Mouse (Mus musculus) limb, embryonic 14.5 days (tissue): Measurements from ENCODE around the gene Gtpbp1. TPM values are rescaled to one million over a fixed set of nuclear protein-coding genes. Genes with fewer than 3 reads are reported as not detected.

Experiments used
- ATAC-seq: fragments of 200-750 bp; cut with Nextera tagmentation; 2 replicates; pipeline ENCODE4 v1.8.0; 2017; ENCODE audit warnings: low read depth, moderate number of reproducible peaks, moderate TSS enrichment; ENCODE audit not compliant: low FRiP score
- DNase-seq: peaks from one replicate; pipeline ENCODE4 v3.0.0-alpha.2; 2015; ENCODE audit warnings: low spot score
- H3K27ac ChIP-seq: fragments of 300-500 bp; sonication (generic); replicated peaks from 2 replicates; pipeline ENCODE4 v1.5.1; 2014; ENCODE audit warnings: low read depth, mild to moderate bottlenecking, low read length, moderate library complexity, mixed read lengths
- H3K27me3 ChIP-seq: fragments of 300-500 bp; sonication (generic); 2 replicates; pipeline ENCODE4 v1.6.1; 2014; ENCODE audit warnings: low read length, mixed read lengths; ENCODE audit not compliant: control insufficient read depth, insufficient read depth
- H3K36me3 ChIP-seq: fragments of 300-500 bp; sonication (generic); 2 replicates; pipeline ENCODE4 v1.6.1; 2014; ENCODE audit warnings: mild to moderate bottlenecking, low read length, moderate library complexity, mixed read lengths; ENCODE audit not compliant: control insufficient read depth, insufficient read depth
- H3K4me1 ChIP-seq: fragments of 300-500 bp; sonication (generic); 2 replicates; pipeline ENCODE4 v1.6.1; 2014; ENCODE audit warnings: antibody characterized with exemption, low read length, mixed read lengths; ENCODE audit not compliant: control insufficient read depth, insufficient read depth
- H3K4me2 ChIP-seq: fragments of 300-500 bp; sonication (generic); replicated peaks from 2 replicates; pipeline ENCODE4 v1.6.1; 2014; ENCODE audit warnings: low read depth, mild to moderate bottlenecking, low read length, moderate library complexity; ENCODE audit not compliant: severe bottlenecking
- H3K4me3 ChIP-seq: fragments of 300-500 bp; sonication (generic); replicated peaks from 2 replicates; pipeline ENCODE4 v1.5.1; 2014; ENCODE audit warnings: low read length
- H3K9ac ChIP-seq: fragments of 300-500 bp; sonication (generic); 2 replicates; pipeline ENCODE4 v1.6.1; 2014; ENCODE audit warnings: mild to moderate bottlenecking, low read depth, low read length, moderate library complexity; ENCODE audit not compliant: severe bottlenecking
- H3K9me3 ChIP-seq: fragments of 300-500 bp; sonication (generic); 2 replicates; pipeline ENCODE4 v1.6.1; 2016; ENCODE audit warnings: low read length; ENCODE audit not compliant: control insufficient read depth
- POLR2A ChIP-seq: fragments of 200-500 bp; IDR thresholded peaks from 2 replicates; pipeline ENCODE4 v1.8.0; 2012; ENCODE audit warnings: inconsistent platforms, mild to moderate bottlenecking, moderate library complexity, borderline replicate concordance; ENCODE audit not compliant: insufficient read depth, insufficient read length; ENCODE audit errors: extremely low read depth
- WGBS: fragments of 180-500 bp; shearing (Covaris S2); extraction: QIAGEN DNeasy Blood & Tissue Kit; methylation state at CpG from one replicate; pipeline ENCODE4 v1.1.7; 2014; 5-methylcytosine and 5-hydroxymethylcytosine counted together
- polyA plus RNA-seq, 2 experiments: library from polyadenylated mRNA; depleted of rRNA in 1 of 2; stranded (reverse) in 1 of 2; unstranded in 1 of 2; fragments of >200 nt; fragmentation: Nextera tagmentation in 1 of 2; extraction: Ambion mirVana in 1 of 2; gene quantifications; 2 replicates each; pipeline versions ENCODE4 v1.2.1 to v1.2.3; 2012 to 2014

Gtpbp1 gene
- polyA plus RNA-seq (2012; rRNA removed) (39.6 and 43.9 TPM in 2 replicates), polyA plus RNA-seq (2014; fragmentation: Nextera tagmentation; extraction: Ambion mirVana) (32.6 and 36.8 TPM in 2 replicates)

DNA sequence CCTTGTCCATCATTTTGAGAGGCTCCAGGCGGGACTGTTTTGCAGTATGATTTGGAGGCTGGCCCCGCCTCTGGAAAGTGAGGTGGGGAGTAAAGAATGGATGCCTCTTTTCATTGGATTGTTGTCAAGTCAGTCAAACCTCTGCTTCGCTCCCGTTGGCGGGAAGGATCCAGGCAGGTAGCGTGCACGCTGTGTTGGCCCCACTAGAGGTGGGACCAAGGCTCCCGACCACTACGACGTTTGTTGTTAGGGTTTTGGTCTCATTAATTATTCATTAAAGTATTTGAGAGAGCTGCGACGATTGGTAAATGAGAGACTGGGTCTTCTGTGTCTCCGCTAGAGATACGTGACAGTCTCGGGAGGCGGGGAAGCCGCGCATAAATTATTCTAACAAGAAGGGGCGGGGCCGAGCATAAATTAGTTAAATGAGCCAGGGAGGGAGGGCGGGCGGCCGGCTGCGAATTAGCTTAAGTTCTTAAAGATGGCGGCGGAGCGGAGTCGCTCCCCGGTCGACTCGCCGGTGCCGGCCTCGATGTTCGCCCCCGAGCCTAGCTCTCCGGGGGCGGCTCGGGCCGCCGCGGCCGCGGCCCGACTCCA, at the start of gene Gtpbp1:
TSS of gene Gtpbp1 (plus strand) at position 420 of the 597 bp plus-strand sequence.
- DNase-seq = peak; percentile 100
- TF ChIP-seq POLR2A = 0 out of 2 replicates have a peak, but pooled peaks have one; percentile 64
- peak; percentile 94 for ATAC-seq
- H3K4me2 ChIP-seq = peak within 1 kb of the TSS; percentile 89
- peak within 1 kb of the TSS; percentile 84 for H3K27ac ChIP-seq
- peak within 1 kb of the TSS; percentile 90 for H3K4me3 ChIP-seq
- no peaks in the 10 kb centered on the region for H3K9me3 ChIP-seq
- under 1% methylated on average over 41 of the region's 45 CpGs for WGBS
- no peaks in the 10 kb centered on the region for H3K27me3 ChIP-seq
- H3K9ac ChIP-seq = peak within 1 kb of the TSS; percentile 87
- peaks cover 7% of the 10 kb centered on the region for H3K36me3 ChIP-seq
- peaks cover 32% of the 10 kb centered on the region for H3K4me1 ChIP-seq

DNA sequence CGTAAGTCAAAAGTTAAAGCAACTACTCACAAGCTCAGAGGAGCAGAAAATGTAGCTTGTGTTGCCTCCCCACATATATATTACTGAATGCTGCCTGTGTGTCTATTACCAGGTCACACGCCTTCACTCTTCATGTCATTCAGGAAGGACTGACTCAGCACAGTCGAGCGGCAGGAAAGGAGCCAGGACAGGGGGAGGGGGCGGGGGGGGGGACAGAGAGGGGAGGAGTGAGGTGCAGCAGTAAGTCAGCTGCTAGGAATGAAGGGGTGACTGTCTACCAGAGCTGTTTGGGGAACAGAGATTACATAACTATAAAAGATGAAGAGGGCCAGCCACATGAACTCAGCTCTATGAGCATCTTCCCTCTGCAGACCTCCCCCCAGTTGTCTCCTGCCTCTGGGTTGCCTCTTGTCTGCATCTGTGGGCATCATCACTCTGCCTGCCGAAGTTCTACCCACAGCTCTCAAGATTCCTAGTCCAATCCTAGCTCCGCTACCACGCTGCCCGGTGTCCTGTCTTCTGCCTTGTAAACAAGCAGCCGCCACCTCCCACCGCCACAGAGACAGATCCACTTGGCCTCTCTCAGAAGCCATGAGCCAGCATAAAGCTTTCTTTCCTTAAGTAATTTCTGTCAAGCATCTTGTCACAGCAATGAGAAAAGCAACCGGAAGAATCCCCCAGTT, 49.4 kb upstream of the Gtpbp1 start:
- H3K4me3 ChIP-seq = no peak overlapping the region
- DNase-seq (no peak), ATAC-seq (no peak)
- TF ChIP-seq POLR2A = no peak
- no peak overlapping the region for H3K9ac ChIP-seq
- no peak overlapping the region for H3K27ac ChIP-seq
- H3K27me3 ChIP-seq = no peaks in the 10 kb centered on the region
- H3K4me1 ChIP-seq = no peaks in the 10 kb centered on the region
- no peaks in the 10 kb centered on the region for H3K9me3 ChIP-seq
- WGBS = 68% methylated on average over 12 of the region's 12 CpGs
- H3K36me3 ChIP-seq = peaks cover 26% of the 10 kb centered on the region
- no peak overlapping the region for H3K4me2 ChIP-seq

GRCm38 (mm10) chr15:79645483-79645882, 45.2 kb upstream of the Gtpbp1 start:
- Histone ChIP-seq H3K27ac (no peak overlapping the region), H3K9ac (no peak overlapping the region), H3K4me1 (no peaks in the 10 kb centered on the region), H3K27me3 (no peaks in the 10 kb centered on the region), H3K4me2 (no peak overlapping the region), H3K4me3 (no peak overlapping the region), H3K36me3 (peaks cover 10% of the 10 kb centered on the region; the same call in 1 of the 2 replicates), H3K9me3 (no peaks in the 10 kb centered on the region)
- 86% methylated on average over 2 of the region's 2 CpGs for WGBS
- no peak for ATAC-seq
- no peak for DNase-seq
- TF ChIP-seq POLR2A = no peak

DNA sequence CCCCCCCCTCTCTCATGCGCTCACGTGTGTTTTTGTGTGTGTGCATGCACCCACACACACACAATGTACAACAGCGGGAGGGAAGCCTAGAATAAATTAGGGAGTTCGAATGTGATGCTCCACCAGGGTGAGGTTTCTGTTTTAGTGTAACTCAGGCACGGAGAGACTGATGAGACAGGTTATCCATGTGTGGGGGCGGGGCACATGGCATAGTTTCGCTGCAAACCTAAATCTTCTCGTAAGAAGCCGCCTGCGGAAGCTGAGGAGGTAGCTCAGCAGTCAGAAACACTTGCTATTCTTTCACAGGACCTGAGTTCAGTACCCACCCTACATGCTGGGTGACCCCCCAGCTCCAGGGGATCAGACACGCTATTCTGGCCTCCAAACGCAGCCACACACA, 42.5 kb upstream of the Gtpbp1 start:
- no peak overlapping the region for H3K9ac ChIP-seq
- no peak overlapping the region for H3K4me2 ChIP-seq
- peaks cover 5% of the 10 kb centered on the region; the same call in 1 of the 2 replicates for H3K9me3 ChIP-seq
- H3K36me3 ChIP-seq = peaks cover 6% of the 10 kb centered on the region; the same call in 1 of the 2 replicates
- DNase-seq (no peak), ATAC-seq (no peak)
- 81% methylated on average over 12 of the region's 12 CpGs for WGBS
- no peak overlapping the region for H3K4me3 ChIP-seq
- no peak overlapping the region for H3K27ac ChIP-seq
- no peaks in the 10 kb centered on the region for H3K4me1 ChIP-seq
- no peaks in the 10 kb centered on the region for H3K27me3 ChIP-seq
- no peak for TF ChIP-seq POLR2A

DNA sequence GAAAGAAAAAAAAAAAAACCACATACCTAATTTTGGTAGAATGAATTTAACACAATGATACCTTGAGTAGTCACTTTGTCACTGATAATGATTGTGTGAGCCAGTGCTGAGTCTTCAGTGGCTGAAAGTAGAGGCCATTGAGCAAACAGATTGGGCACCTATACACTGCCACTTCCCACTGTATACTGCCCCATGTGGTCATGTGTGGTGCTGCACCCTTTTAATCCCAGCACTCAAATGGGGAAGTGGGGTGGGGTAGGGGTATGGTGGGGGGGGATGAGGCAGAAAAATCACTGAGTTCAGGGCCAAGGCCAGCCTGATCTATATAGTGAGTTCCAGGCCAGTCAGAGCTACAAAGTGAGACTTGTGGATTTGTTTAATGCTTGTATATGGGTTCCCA, 40.1 kb upstream of the Gtpbp1 start:
- ATAC-seq (no peak), DNase-seq (no peak)
- Histone ChIP-seq H3K4me1 (no peaks in the 10 kb centered on the region), H3K4me3 (no peak overlapping the region), H3K27ac (no peak overlapping the region), H3K4me2 (no peak overlapping the region), H3K27me3 (no peaks in the 10 kb centered on the region), H3K9ac (no peak overlapping the region), H3K36me3 (peaks cover 6% of the 10 kb centered on the region; the same call in 1 of the 2 replicates), H3K9me3 (peaks cover 5% of the 10 kb centered on the region; the same call in 1 of the 2 replicates)
- no peak for TF ChIP-seq POLR2A
